Mouse (Mus musculus) stomach, adult 2 months (tissue): ENCODE measurements around the gene Xpnpep3. TPM values are rescaled to one million over a fixed set of nuclear protein-coding genes. Genes with fewer than 3 reads are reported as not detected.

Experiments used
- polyA plus RNA-seq: library from polyadenylated mRNA; depleted of rRNA; stranded (reverse); fragments of >200 nt; gene quantifications from 2 replicates; pipeline ENCODE4 v1.2.3, GENCODE M21; 2012; rRNA removed

The Xpnpep3 gene
- 1.8 and 3.3 TPM in 2 replicates for polyA plus RNA-seq

DNA sequence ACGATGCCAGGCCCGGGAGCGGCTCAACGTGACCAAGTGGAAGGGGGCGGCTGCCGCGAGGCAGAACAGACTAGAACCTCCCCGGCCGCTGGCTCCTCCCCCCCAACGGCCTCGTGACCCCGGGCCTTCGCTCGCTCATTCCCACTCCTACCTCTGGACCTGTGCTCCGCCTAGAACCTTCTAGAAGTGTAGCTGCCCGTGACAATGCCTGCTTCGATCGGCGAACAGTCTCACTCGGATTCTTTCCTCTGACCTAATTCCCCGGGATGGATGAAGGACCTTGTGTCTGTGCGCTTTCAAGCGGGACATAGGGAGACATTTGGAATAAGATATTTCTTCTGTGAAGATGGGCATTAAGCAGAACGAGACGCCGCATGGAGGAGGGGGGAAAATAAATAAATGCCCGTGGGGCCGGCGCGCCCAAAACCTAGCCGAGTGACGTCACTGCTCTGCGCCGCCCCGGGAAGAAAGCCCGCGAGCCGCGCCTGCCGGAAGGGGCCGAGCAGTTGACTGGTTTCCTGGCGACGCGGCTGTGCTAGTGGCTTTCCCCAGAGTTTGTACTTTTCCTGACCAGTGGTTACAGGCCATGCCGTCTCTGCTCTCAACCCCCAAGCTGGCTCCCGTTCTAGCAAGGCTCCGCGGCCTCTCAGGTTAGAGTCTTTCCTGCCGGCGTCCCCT, at the start of gene Xpnpep3, which contains the start of gene St13:
Xpnpep3 (plus strand) TSS at position 501 of the 678 bp plus-strand sequence.
St13 (minus strand) TSS at position 440 of the 678 bp plus-strand sequence.

DNA sequence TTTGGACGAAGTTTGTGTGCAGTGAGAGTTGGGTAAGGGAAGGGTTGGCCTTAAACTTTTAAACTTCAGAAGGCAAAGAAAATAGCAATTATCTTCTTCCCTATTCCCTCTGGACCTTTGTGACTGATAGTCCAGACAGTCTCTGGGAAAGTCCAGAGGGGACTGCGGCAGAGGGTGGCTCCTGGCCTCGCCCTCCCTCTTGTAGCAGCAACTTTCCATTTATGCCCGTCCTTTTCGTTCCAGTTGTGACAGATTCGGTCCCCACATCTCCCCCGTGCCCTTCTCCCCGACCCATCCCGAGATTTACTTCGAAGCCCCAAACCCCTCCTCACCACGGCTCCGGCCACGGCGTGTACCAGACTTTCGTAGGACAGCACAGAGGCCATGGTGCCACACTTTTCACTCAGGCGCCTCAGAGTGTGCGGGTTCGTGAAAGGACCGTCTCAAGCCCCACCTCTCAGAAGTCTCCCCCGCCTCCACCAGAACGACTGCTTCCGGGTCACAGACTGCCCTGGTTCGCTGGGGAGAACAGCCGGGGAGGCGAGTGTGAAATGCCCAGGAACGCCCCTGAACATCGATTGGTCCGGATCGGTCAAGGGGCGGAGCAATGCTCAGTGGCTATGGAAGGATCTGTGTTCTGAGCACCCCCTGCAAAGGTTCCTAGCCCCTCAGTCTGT, 39.5 kb upstream of the Xpnpep3 start, which contains the start of gene Slc25a17:
Slc25a17 (minus strand) TSS at position 468 of the 677 bp plus-strand sequence.

DNA sequence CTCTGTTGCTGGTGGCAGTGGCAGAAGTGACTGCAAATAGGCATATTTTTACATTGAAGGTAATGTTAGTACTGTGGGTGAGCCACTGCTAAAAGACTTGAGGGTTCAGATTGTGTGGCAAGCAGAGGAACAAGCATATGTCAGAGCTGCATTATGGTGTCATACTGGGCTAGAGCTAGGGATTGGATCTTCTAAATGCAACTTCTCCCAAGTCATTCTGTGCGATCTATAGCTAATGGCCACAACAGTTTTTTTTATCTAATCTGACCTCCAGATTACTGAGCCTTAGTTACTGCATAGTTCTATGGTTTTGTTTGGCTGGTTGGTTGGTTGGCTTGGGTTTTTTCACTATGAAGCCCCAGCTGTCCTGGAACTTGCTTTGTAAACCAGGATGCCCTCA, 8.3 kb downstream of the Xpnpep3 start, which contains the start of gene Dnajb7:
Dnajb7 (minus strand) TSS at position 101 of the 400 bp plus-strand sequence.

DNA sequence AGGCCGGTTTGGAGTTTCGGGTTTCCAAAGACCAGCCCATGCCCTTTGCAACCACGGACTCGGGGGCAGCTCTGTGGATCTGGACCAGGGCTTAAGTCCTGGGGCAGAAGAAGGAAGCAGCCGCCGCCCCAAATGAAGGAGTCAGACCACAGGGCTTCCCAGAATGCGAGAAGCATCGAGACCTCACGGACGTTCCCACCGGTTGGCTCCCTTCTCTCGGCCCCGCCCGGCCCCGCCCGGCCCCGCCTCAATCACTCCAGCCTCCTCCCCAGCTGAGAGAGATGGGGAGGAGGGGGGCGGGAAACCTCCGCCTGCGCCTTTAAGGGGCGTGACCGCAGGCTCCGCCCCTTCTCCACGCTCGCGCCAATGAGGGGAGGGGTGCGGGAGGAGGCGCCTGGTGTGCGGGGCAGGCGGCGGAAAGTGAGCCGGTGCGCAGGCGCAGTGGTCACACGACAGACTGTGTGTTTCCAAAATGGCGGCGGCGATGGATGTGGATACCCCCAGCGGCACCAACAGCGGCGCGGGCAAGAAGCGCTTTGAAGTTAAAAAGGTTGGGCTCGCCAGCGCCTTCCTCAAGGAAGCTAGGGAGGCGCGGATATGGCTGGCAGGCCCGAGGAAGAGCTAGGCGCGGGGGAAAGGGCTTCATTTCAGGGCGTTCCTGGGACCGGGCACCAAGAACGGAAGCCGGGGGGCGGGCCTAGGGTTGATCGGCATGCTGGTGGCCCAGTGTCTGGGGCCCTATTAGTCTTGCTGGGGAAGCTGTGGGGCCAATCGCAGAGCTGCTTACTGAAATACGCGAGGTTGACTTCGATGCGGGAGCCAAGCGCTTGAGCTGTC, 66.2 kb downstream of the Xpnpep3 start, which contains the start of gene Rbx1:
Rbx1 (plus strand) TSS at position 396 of the 837 bp plus-strand sequence.

Other genes with a start within 250 kb of the Xpnpep3 start
- gene Mrtfa, start 209.4 kb upstream of the Xpnpep3 start, polyA plus RNA-seq: 28.5 and 31.4 TPM in 2 replicates
- 0.94 and 1.3 TPM in 2 replicates for gene Mchr1, start 164.6 kb upstream of the Xpnpep3 start, polyA plus RNA-seq
- gene Slc25a17, start 39.3 kb upstream of the Xpnpep3 start, polyA plus RNA-seq: 8.4 and 9.9 TPM in 2 replicates
- 6.7 and 7.9 TPM in 2 replicates for gene St13, start 61 bp upstream of the Xpnpep3 start, polyA plus RNA-seq
- gene Dnajb7, start 8.2 kb downstream of the Xpnpep3 start, polyA plus RNA-seq: 0.08 TPM in 1 of 2 replicates, not detected in the other
- gene Rbx1, start 66.2 kb downstream of the Xpnpep3 start, polyA plus RNA-seq: 6.5 and 8.2 TPM in 2 replicates
- gene Ep300, start 185.2 kb downstream of the Xpnpep3 start, polyA plus RNA-seq: 6.3 and 8.2 TPM in 2 replicates